Mouse (Mus musculus) retina, postnatal 7 days (tissue): ENCODE data around the gene Mup18.
"Not testable (repeated sequence)": the region's sequence is repeated elsewhere in the genome, so short reads cannot be mapped to it uniquely, and the experiment has no call there.

Experiments
- DNase-seq: peaks from one replicate; pipeline ENCODE4 v3.0.0-alpha.2; 2012; ENCODE audit warnings: low read depth, low spot score

Gene Mup18

GRCm38 (mm10) chr4:61674036-61674435 lies at the start of gene Mup18:
Gene Mup18, minus strand, starts transcription at chr4:61674136.
- not testable (repeated sequence) for DNase-seq

- DNase-seq: not testable (repeated sequence)
These were observed 40.4 kb upstream of the Mup18 start for GRCm38 (mm10) chr4:61714296-61714695.
